Mouse (Mus musculus): ENCODE measurements at regions not wholly inside any gene's neighbourhood (a gene's known extent, or its start where the extent isn't known, plus 50 kb on each side); places are given as distances from the start of the nearest gene placed in this dataset.

DNA sequence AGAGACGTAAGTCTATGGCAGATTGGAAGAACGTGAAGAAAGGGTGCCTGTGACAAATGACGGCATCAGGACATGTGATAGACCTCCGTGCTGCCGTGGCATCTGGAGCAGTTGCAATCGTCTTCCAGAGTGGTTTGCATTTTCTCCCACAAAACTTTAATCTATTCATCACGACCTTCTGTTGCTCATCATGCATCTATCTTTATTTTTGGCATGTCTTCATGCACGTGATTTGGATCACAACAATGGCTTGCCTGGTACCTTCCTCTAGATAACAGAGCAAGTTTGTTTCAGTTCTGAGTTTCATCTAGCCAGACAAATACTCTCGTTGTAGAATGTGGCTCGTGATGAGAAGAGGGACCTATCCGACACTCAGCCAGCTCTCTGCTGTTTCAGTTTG is 164.4 kb upstream of the Spaca1 start:
- TF ChIP-seq CTCF (conservative IDR thresholded peaks at IDR 0.05; ENCODE audit: insufficient read depth, insufficient read length, low read depth, low read length) (no peak), POLR2A (IDR thresholded peaks at IDR 0.05; ENCODE audit: low read depth, low read length) (no peak)

Data from kidney, adult 2 months (tissue).